27 mouse cellular contexts compared by ENCODE assay signal in the genomic region with DNA sequence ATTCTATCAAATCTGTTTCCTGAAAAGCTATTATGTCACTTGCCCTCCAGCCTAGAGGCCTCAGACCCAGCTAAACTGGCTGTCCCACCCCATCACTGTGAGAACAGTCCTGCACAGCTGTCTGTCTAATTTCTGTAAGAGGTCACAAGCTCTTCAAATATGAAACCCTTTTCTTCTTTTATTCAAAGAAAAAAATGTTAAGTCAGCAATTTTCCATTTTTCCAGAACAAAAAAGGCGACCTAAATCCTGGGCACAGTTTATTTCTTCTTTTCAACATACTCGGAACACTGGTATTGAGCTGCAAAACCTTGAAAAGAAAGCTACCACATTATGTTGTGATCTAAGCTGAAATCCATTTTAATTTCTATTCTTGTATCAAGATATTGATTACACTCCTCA.
"Had no signal": no experiment of that assay in that cellular context is flagged by ENCODE, and none has a peak within 500 bp of the region (broad histone marks: within the 10 kb centered on the region; RNA-seq: fewer than 3 reads in every experiment).

No protein-coding gene starts in this region.

- DNase-seq: cerebellum, adult 9-10 months; cerebellum, adult 9-11 months; cerebellum, postnatal 10 days; cerebellum, postnatal 14 days; cerebellum, postnatal 25 days; cerebellum, postnatal 36 days; embryo, embryonic 11 days; forebrain, postnatal 0 days; gastrocnemius, adult 2 months; gastrocnemius, postnatal 10 days; gastrocnemius, postnatal 14 days; gastrocnemius, postnatal 25 days; gastrocnemius, postnatal 36 days; heart, adult 11 months; heart, adult 18-20 months; heart, adult 2 months had no signal

- H3K9ac ChIP-seq: embryonic facial prominence, embryonic 12.5 days; embryonic facial prominence, embryonic 13.5 days; embryonic facial prominence, embryonic 15.5 days; forebrain, embryonic 12.5 days; forebrain, embryonic 13.5 days; forebrain, embryonic 15.5 days; forebrain, postnatal 0 days had no signal

- H3K4me3 ChIP-seq: embryonic facial prominence, embryonic 10.5 days; embryonic facial prominence, embryonic 12.5 days; embryonic facial prominence, embryonic 13.5 days; embryonic facial prominence, embryonic 15.5 days; erythroblast, embryonic 14.5 days; forebrain, embryonic 10.5 days; forebrain, embryonic 12.5 days; forebrain, embryonic 13.5 days; forebrain, embryonic 15.5 days; gastrocnemius, adult 2 months; heart, adult 2 months had no signal

- H3K4me1 ChIP-seq: embryonic facial prominence, embryonic 10.5 days; embryonic facial prominence, embryonic 12.5 days; embryonic facial prominence, embryonic 13.5 days; embryonic facial prominence, embryonic 15.5 days; forebrain, embryonic 10.5 days; forebrain, embryonic 12.5 days; forebrain, embryonic 13.5 days; forebrain, embryonic 15.5 days had no signal

- ATAC-seq: forebrain, embryonic 13.5 days; forebrain, embryonic 14.5 days; forebrain, embryonic 15.5 days; forebrain, embryonic 16.5 days; forebrain, postnatal 0 days had no signal

- H3K36me3 ChIP-seq: embryonic facial prominence, embryonic 10.5 days; embryonic facial prominence, embryonic 12.5 days; embryonic facial prominence, embryonic 13.5 days; embryonic facial prominence, embryonic 15.5 days; forebrain, embryonic 10.5 days; forebrain, embryonic 12.5 days; forebrain, embryonic 15.5 days had no signal

- H3K27me3 ChIP-seq: embryonic facial prominence, embryonic 12.5 days; embryonic facial prominence, embryonic 13.5 days; embryonic facial prominence, embryonic 15.5 days; forebrain, embryonic 12.5 days; forebrain, embryonic 13.5 days; forebrain, embryonic 15.5 days had no signal

- H3K4me2 ChIP-seq: embryonic facial prominence, embryonic 12.5 days; embryonic facial prominence, embryonic 13.5 days; embryonic facial prominence, embryonic 15.5 days; forebrain, embryonic 12.5 days; forebrain, embryonic 13.5 days; forebrain, embryonic 15.5 days had no signal

- H3K27ac ChIP-seq: embryonic facial prominence, embryonic 10.5 days; embryonic facial prominence, embryonic 12.5 days; embryonic facial prominence, embryonic 13.5 days; embryonic facial prominence, embryonic 15.5 days; forebrain, embryonic 10.5 days; forebrain, embryonic 12.5 days; forebrain, embryonic 13.5 days; forebrain, embryonic 15.5 days; gastrocnemius, adult 2 months; heart, adult 2 months had no signal

- H3K9me3 ChIP-seq: embryonic facial prominence, embryonic 10.5 days; embryonic facial prominence, embryonic 12.5 days; embryonic facial prominence, embryonic 13.5 days; embryonic facial prominence, embryonic 15.5 days; forebrain, embryonic 10.5 days; forebrain, embryonic 12.5 days; forebrain, embryonic 13.5 days; forebrain, embryonic 15.5 days had no signal
